Mouse (Mus musculus): ENCODE measurements around the gene Phldb3. TPM values are rescaled to one million over a fixed set of nuclear protein-coding genes. Genes with fewer than 3 reads are reported as not detected.

Phldb3 gene
- polyA plus RNA-seq (2017; shearing (Covaris generic)) = 1.3 TPM

GRCm38 (mm10) chr7:24610144-24610878 is at the start of gene Phldb3:
Gene Phldb3, plus strand, starts transcription at chr7:24610763.

GRCm38 (mm10) chr7:24587330-24588105 is 23.0 kb upstream of the Phldb3 start, which contains the start of the genes Ethe1 and Zfp575:
Gene Ethe1, plus strand, starts transcription at chr7:24587543.
Gene Zfp575, minus strand, starts transcription at chr7:24587641.

GRCm38 (mm10) chr7:24636264-24636663 is 25.7 kb downstream of the Phldb3 start, which contains the start of gene Lypd3:
Gene Lypd3, plus strand, starts transcription at chr7:24636550.

GRCm38 (mm10) chr7:24676575-24676974 is 66.0 kb downstream of the Phldb3 start, which contains the start of gene Tex101:
Gene Tex101, minus strand, starts transcription at chr7:24676675.

Other genes starting within 250 kb of the Phldb3 start
- 397 TPM for gene Kcnn4, start 240.5 kb upstream of the Phldb3 start, polyA plus RNA-seq (2017; shearing (Covaris generic))
- gene Smg9, start 211.1 kb upstream of the Phldb3 start, polyA plus RNA-seq (2017; shearing (Covaris generic)) = 66.6 TPM
- gene Irgc1, start 158.5 kb upstream of the Phldb3 start, polyA plus RNA-seq (2017; shearing (Covaris generic)) = 0.41 TPM
- gene Plaur, start 148.3 kb upstream of the Phldb3 start, polyA plus RNA-seq (2017; shearing (Covaris generic)) = 1.7 TPM
- gene Cadm4, start 128.7 kb upstream of the Phldb3 start, polyA plus RNA-seq (2017; shearing (Covaris generic)) = not detected
- 2.2 TPM for gene Zfp428, start 103.8 kb upstream of the Phldb3 start, polyA plus RNA-seq (2017; shearing (Covaris generic))
- not detected for gene AC161166.1, start 98.3 kb upstream of the Phldb3 start, polyA plus RNA-seq (2017; shearing (Covaris generic))
- 4.8 TPM for gene Irgq, start 80.1 kb upstream of the Phldb3 start, polyA plus RNA-seq (2017; shearing (Covaris generic))
- gene Pinlyp, start 64.6 kb upstream of the Phldb3 start, polyA plus RNA-seq (2017; shearing (Covaris generic)) = not detected
- gene Xrcc1, start 64.5 kb upstream of the Phldb3 start, polyA plus RNA-seq (2017; shearing (Covaris generic)) = 75.0 TPM
- gene Ethe1, start 23.2 kb upstream of the Phldb3 start, polyA plus RNA-seq (2017; shearing (Covaris generic)) = 19.1 TPM
- gene Zfp575, start 23.1 kb upstream of the Phldb3 start, polyA plus RNA-seq (2017; shearing (Covaris generic)) = 0.47 TPM
- not detected for gene Lypd3, start 25.8 kb downstream of the Phldb3 start, polyA plus RNA-seq (2017; shearing (Covaris generic))
- not detected for gene Tex101, start 65.9 kb downstream of the Phldb3 start, polyA plus RNA-seq (2017; shearing (Covaris generic))
- gene BC049730, start 98.5 kb downstream of the Phldb3 start, polyA plus RNA-seq (2017; shearing (Covaris generic)) = not detected
- not detected for gene Gm4763, start 116.1 kb downstream of the Phldb3 start, polyA plus RNA-seq (2017; shearing (Covaris generic))
- 0.53 TPM for gene Cd177, start 149.5 kb downstream of the Phldb3 start, polyA plus RNA-seq (2017; shearing (Covaris generic))
- not detected for gene Ceacam10, start 166.4 kb downstream of the Phldb3 start, polyA plus RNA-seq (2017; shearing (Covaris generic))